Comparison of ENCODE assay signal across 9 mouse cellular contexts in the genomic region with DNA sequence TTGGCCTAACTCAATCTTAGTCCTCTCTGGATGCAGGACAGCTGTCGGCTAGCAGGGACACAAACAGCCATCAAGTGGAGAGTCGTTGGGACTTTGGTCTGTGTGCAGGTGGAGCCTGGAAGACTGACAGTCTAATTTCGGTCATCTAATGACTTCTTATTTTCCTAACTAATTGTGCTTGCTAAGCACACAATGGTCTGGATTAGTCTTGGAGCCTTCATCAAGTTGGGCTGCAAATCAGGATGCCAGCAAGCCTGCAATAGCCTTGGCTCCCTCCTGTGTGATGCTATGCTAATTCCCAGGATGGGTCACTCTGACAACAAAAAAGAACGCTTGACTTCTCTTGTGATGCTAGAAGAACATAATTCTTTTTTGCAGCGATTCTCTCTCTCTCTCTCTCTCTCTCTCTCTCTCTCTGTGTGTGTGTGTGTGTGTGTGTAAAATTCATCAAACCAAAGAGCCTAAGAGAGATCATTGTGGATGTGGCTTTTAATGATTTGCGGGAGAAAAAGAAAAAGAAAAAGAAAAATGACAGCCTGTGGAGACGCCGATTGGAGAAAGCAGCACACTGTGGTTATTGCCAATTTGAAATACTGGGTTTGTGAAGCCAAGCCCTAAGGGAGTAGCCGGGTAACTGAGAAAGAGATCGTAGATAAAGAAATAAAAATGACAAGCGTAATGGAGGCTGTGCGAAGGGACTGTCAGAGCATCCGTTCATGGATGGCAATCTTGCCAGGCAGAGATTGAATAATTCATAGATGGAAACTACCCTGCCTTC.
A peak's percentile ranks its signal among the peaks of the same experiment; 100 is the strongest.
DNase-seq lines count a peak whose midpoint lies in the region; ATAC-seq lines count a peak whose summit lies in the region.
"Had no signal": no experiment of that assay in that cellular context is flagged by ENCODE, and none has a peak within 500 bp of the region (broad histone marks: within the 10 kb centered on the region; RNA-seq: fewer than 3 reads in every experiment).

No protein-coding gene starts in this region.

- H3K4me1 ChIP-seq in embryonic facial prominence, embryonic 14.5 days (ENCODE audit: control insufficient read depth, insufficient read depth, low read length) = peaks cover 3% of the 10 kb centered on the region; the same call in 1 of the 2 replicates

- no peak overlapping the region for H3K27ac ChIP-seq in embryonic facial prominence, embryonic 14.5 days (replicated peaks; ENCODE audit: low read depth, low read length)

- no peaks in the 10 kb centered on the region for H3K36me3 ChIP-seq in embryonic facial prominence, embryonic 14.5 days (ENCODE audit: control insufficient read depth, insufficient read depth, low read length)

- H3K9ac ChIP-seq in embryonic facial prominence, embryonic 14.5 days (ENCODE audit: low read depth, low read length) = no peak overlapping the region

- WGBS in embryonic facial prominence, embryonic 14.5 days = 35% methylated on average over 13 of the region's 13 CpGs

- peak overlapping the region; percentile 29 for H3K4me2 ChIP-seq in embryonic facial prominence, embryonic 14.5 days (ENCODE audit: low read depth, low read length)

- DNase-seq in right cerebral cortex, adult 2 months (ENCODE audit: low spot score in 2 of 2) = peak; percentile 11 to 18
- no peak for DNase-seq in right cerebral cortex, postnatal 36 days (ENCODE audit: low spot score in 2 of 2)
- DNase-seq in embryonic facial prominence, embryonic 14.5 days (ENCODE audit: low spot score) = peak; percentile 55
- DNase-seq in layer of hippocampus, adult 9-11 months = peak; percentile 11
- peak; percentile 26 for DNase-seq in telencephalon, adult 2 months (ENCODE audit: low read depth, low spot score)
- DNase-seq in urinary bladder, adult 18-20 months (ENCODE audit: low spot score in 2 of 2) = no peak
- DNase-seq in lung, postnatal 36 days = no peak
- DNase-seq: lung, postnatal 10 days had no signal

- H3K9me3 ChIP-seq in embryonic facial prominence, embryonic 14.5 days (ENCODE audit: control insufficient read depth, low read length) = no peaks in the 10 kb centered on the region

- H3K4me3 ChIP-seq in embryonic facial prominence, embryonic 14.5 days (ENCODE audit: low read depth, low read length) = peak overlapping the region; percentile 1; the same call in 1 of the 2 replicates

- ATAC-seq in embryonic facial prominence, embryonic 14.5 days (ENCODE audit: low read depth) = peak; percentile 44; the same call in 1 of the 2 replicates
- no peak for ATAC-seq in granulocyte monocyte progenitor cell, adult 5-6 weeks (replicated peaks; ENCODE audit: poor library complexity, severe bottlenecking)

- no peaks in the 10 kb centered on the region for H3K27me3 ChIP-seq in embryonic facial prominence, embryonic 14.5 days (replicated peaks; ENCODE audit: control insufficient read depth, insufficient read depth, low read length)

Comparison
In these comparisons a context has a peak if more than half of its experiments do, and no peak if none do; other contexts are left out.
1. DNase-seq: peak in right cerebral cortex, adult 2 months (2 of 2), embryonic facial prominence, embryonic 14.5 days (single experiment), layer of hippocampus, adult 9-11 months (single experiment) and telencephalon, adult 2 months (single experiment); none in right cerebral cortex, postnatal 36 days (0 of 2), urinary bladder, adult 18-20 months (0 of 2) and lung, postnatal 36 days (single experiment).